24 mouse cellular contexts compared by ENCODE assay signal in the genomic region with DNA sequence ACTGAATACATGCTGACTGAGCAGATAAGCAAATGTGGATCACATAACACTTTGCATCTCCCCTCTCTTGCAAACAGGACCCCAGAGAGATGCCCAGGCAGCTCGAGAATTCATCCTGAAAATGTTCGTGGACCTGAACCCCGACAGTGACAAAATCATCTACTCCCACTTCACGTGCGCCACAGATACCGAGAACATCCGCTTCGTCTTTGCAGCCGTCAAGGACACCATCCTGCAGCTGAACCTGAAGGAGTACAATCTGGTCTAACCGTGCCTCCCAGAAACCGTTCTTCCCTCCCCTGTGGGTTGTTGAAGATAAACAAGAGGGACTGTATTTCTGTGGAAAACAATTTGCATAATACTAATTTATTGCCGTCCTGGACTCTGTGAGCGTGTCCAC. TPM values are rescaled to one million over a fixed set of nuclear protein-coding genes. Genes with fewer than 3 reads are reported as not detected.
DNase-seq lines count a peak whose midpoint lies in the region; ATAC-seq and TF ChIP-seq lines count a peak whose summit lies in the region.
"Had no signal": no experiment of that assay in that cellular context is flagged by ENCODE, and none has a peak within 500 bp of the region (broad histone marks: within the 10 kb centered on the region; RNA-seq: fewer than 3 reads in every experiment).

No protein-coding gene starts in this region.

- no peaks in the 10 kb centered on the region for H3K4me1 ChIP-seq in kidney, postnatal 0 days (replicated peaks; ENCODE audit: insufficient read depth, low read length)
- H3K4me1 ChIP-seq: embryonic facial prominence, embryonic 13.5 days had no signal

- WGBS in kidney, postnatal 0 days: 60% methylated on average over 13 of the region's 13 CpGs

- H3K27me3 ChIP-seq in kidney, postnatal 0 days (ENCODE audit: insufficient read depth, low read length): no peaks in the 10 kb centered on the region
- H3K27me3 ChIP-seq: embryonic facial prominence, embryonic 13.5 days; forebrain, embryonic 12.5 days; Patski had no signal

- no peak for TF ChIP-seq CTCF in kidney, postnatal 0 days (IDR thresholded peaks at IDR 0.05; ENCODE audit: low read depth)

- H3K9me3 ChIP-seq in kidney, postnatal 0 days (replicated peaks; ENCODE audit: low read length): no peaks in the 10 kb centered on the region
- H3K9me3 ChIP-seq: embryonic facial prominence, embryonic 13.5 days; forebrain, embryonic 12.5 days; G1E; midbrain, embryonic 10.5 days had no signal

- H3K36me3 ChIP-seq in kidney, postnatal 0 days (ENCODE audit: insufficient read depth, low read length): 0 out of 2 replicates have a peak, but pooled peaks cover 10% of the 10 kb centered on the region
- H3K36me3 ChIP-seq: G1E had no signal

- H3K4me3 ChIP-seq in kidney, postnatal 0 days (replicated peaks; ENCODE audit: low read depth, low read length): no peak overlapping the region
- H3K4me3 ChIP-seq: embryonic facial prominence, embryonic 13.5 days; erythroblast, embryonic 14.5 days; forebrain, embryonic 12.5 days; midbrain, embryonic 10.5 days had no signal

- H3K9ac ChIP-seq in kidney, postnatal 0 days (ENCODE audit: low read depth, low read length): no peak overlapping the region
- H3K9ac ChIP-seq: embryonic facial prominence, embryonic 13.5 days; forebrain, embryonic 12.5 days had no signal

- H3K27ac ChIP-seq in kidney, postnatal 0 days: no peak overlapping the region
- H3K27ac ChIP-seq: embryonic facial prominence, embryonic 13.5 days; forebrain, embryonic 12.5 days; midbrain, embryonic 10.5 days had no signal

- peak; percentile 51 to 68 for DNase-seq in adrenal gland, adult (ENCODE audit: inconsistent age in 2 of 2, low spot score in 1 of 2)
- DNase-seq in adrenal gland, postnatal 14 days: no peak
- DNase-seq in kidney, postnatal 0 days (ENCODE audit: low spot score): peak; percentile 72
- DNase-seq in kidney, postnatal 4 days: no peak
- DNase-seq in testis, postnatal 14 days (ENCODE audit: low spot score): peak; percentile 31
- DNase-seq in testis, postnatal 10 days (ENCODE audit: low spot score): no peak
- DNase-seq in urinary bladder, postnatal 25 days (ENCODE audit: low spot score): no peak
- DNase-seq: adrenal gland, adult 8-10 months; cerebellum, adult 2 months; cerebellum, postnatal 25 days; embryo, embryonic 11 days; gastrocnemius, postnatal 25 days; heart, postnatal 4 days; kidney, adult 11 months; layer of hippocampus, postnatal 36 days; lung, postnatal 4 days; thymus, postnatal 25 days had no signal

- ATAC-seq in kidney, postnatal 0 days (replicated peaks; ENCODE audit: low FRiP score, low read depth): no peak
- no peak for ATAC-seq in granulocyte monocyte progenitor cell, adult 5-6 weeks (replicated peaks; ENCODE audit: poor library complexity, severe bottlenecking)
- ATAC-seq: Patski had no signal

- no peak overlapping the region for H3K4me2 ChIP-seq in kidney, postnatal 0 days (ENCODE audit: low read length)
- H3K4me2 ChIP-seq: embryonic facial prominence, embryonic 13.5 days; forebrain, embryonic 12.5 days had no signal

RNA-seq across cellular contexts. Expression of gene Gna14, which starts 52.4 kb away (rescaled TPM):
- total RNA-seq in adrenal gland, postnatal 14 days (2021): 49.5 and 50.5 TPM in 2 replicates
- polyA plus RNA-seq in kidney, postnatal 0 days (2015; fragmentation: Nextera tagmentation; extraction: Ambion mirVana): 9.8 and 11.8 TPM in 2 replicates
- total RNA-seq in granulocyte monocyte progenitor cell, adult 5-6 weeks (2014; fragmentation: Nextera tagmentation): 0.79 TPM in 1 of 2 replicates, not detected in the other
- total RNA-seq in granulocyte monocyte progenitor cell, adult 5-6 weeks (2017): 0.73 and 1.4 TPM in 2 replicates
- total RNA-seq: G1E had no signal
- polyA plus RNA-seq: erythroblast, embryonic 14.5 days; G1E had no signal

Comparison
In these comparisons a context has a peak if more than half of its experiments do, and no peak if none do; other contexts are left out.
1. DNase-seq: peak in adrenal gland, adult (2 of 2), kidney, postnatal 0 days (single experiment) and testis, postnatal 14 days (single experiment); none in adrenal gland, postnatal 14 days (single experiment), kidney, postnatal 4 days (0 of 2), testis, postnatal 10 days (single experiment) and urinary bladder, postnatal 25 days (single experiment).
2. RNA of gene Gna14, which starts 52.4 kb away (total RNA-seq): 49.5 to 50.5 TPM in adrenal gland, postnatal 14 days; 0.73 to 1.4 TPM in granulocyte monocyte progenitor cell, adult 5-6 weeks; every median in the first group is over 10 times any median in the second.